Mouse (Mus musculus) myocyte (in vitro differentiated cells): ENCODE data around the gene H2afz.

Source experiments
- POLR2A ChIP-seq: IDR thresholded peaks from one replicate; pipeline ENCODE4 v1.6.1; 2011; ENCODE audit warnings: low read depth, mild to moderate bottlenecking, control low read depth, moderate library complexity; ENCODE audit not compliant: insufficient read length
- POLR2AphosphoS2 ChIP-seq: IDR thresholded peaks from one replicate; pipeline ENCODE4 v1.6.1; 2011; ENCODE audit warnings: low read depth, control low read depth; ENCODE audit not compliant: insufficient read length
- TCF3 ChIP-seq: IDR thresholded peaks from one replicate; pipeline ENCODE4 v1.6.1; 2011; ENCODE audit warnings: low read depth, control low read depth; ENCODE audit not compliant: insufficient read length
- USF1 ChIP-seq: IDR thresholded peaks from one replicate; pipeline ENCODE4 v1.6.1; 2011; ENCODE audit warnings: low read depth, mild to moderate bottlenecking, control low read depth, moderate library complexity

- TF ChIP-seq POLR2A (no peak), POLR2AphosphoS2 (no peak), TCF3 (no peak), USF1 (no peak)
These were observed 27.7 kb upstream of the H2afz start for GRCm38 (mm10) chr3:137836543-137836942.
